Mouse (Mus musculus) ES-E14 (cell line): ENCODE results near the gene Mapk8ip1. TPM values are rescaled to one million over a fixed set of nuclear protein-coding genes. Genes with fewer than 3 reads are reported as not detected.

Experiments used
- DNase-seq: peaks from one replicate; pipeline ENCODE4 v3.0.0-alpha.2; 2013; ENCODE audit warnings: low read depth, low spot score
- H3K27ac ChIP-seq: 2 replicates; pipeline ENCODE4 v1.5.1; 2012; ENCODE audit warnings: low read depth, mild to moderate bottlenecking, low read length, moderate library complexity, mixed read lengths; ENCODE audit not compliant: poor library complexity, insufficient read depth, severe bottlenecking
- H3K36me3 ChIP-seq: 2 replicates; pipeline ENCODE4 v1.6.1; 2012; ENCODE audit warnings: mild to moderate bottlenecking, low read length, moderate library complexity, mixed read lengths; ENCODE audit not compliant: control insufficient read depth, poor library complexity, insufficient read depth, severe bottlenecking
- H3K4me1 ChIP-seq, 2 experiments: fragments of 150-350 bp in 1 of 2; sonication (generic) in 1 of 2; 2 replicates each; pipeline ENCODE4 v1.6.1; 2012; ENCODE audit warnings: low read length in 2 of 2, mild to moderate bottlenecking in 1 of 2, mixed read lengths in 1 of 2; ENCODE audit not compliant: control insufficient read depth in 2 of 2, insufficient read depth in 2 of 2, poor library complexity in 1 of 2
- H3K4me3 ChIP-seq, 2 experiments: fragments of 150-350 bp in 1 of 2; sonication (generic) in 1 of 2; 2 replicates each; pipeline ENCODE4 v1.5.1; 2012; ENCODE audit warnings: low read length in 2 of 2, low read depth in 1 of 2, mild to moderate bottlenecking in 1 of 2, mixed read lengths in 1 of 2; ENCODE audit not compliant: insufficient read depth in 1 of 2, poor library complexity in 1 of 2, severe bottlenecking in 1 of 2
- H3K9ac ChIP-seq: 2 replicates; pipeline ENCODE4 v1.6.1; 2012; ENCODE audit warnings: low read depth, mild to moderate bottlenecking, low read length, mixed read lengths; ENCODE audit not compliant: poor library complexity, insufficient read depth, severe bottlenecking
- H3K9me3 ChIP-seq: fragments of 150-350 bp; sonication (generic); 2 replicates; pipeline ENCODE4 v1.6.1; 2012; ENCODE audit warnings: low read depth, mild to moderate bottlenecking, low read length; ENCODE audit not compliant: control insufficient read depth, insufficient read depth
- CHD2 ChIP-seq: IDR thresholded peaks from 2 replicates; pipeline ENCODE4 v1.6.1; 2014; ENCODE audit warnings: mild to moderate bottlenecking, low read depth, low read length, inconsistent platforms
- HCFC1 ChIP-seq: IDR thresholded peaks from 2 replicates; pipeline ENCODE4 v1.6.1; 2012; ENCODE audit warnings: low read length, inconsistent platforms, borderline replicate concordance; ENCODE audit not compliant: insufficient read depth
- MAFK ChIP-seq: IDR thresholded peaks from 2 replicates; pipeline ENCODE4 v1.6.1; 2014; ENCODE audit warnings: mild to moderate bottlenecking, low read depth, low read length, inconsistent platforms; ENCODE audit not compliant: insufficient read depth
- ZC3H11A ChIP-seq: IDR thresholded peaks from 2 replicates; pipeline ENCODE4 v1.6.1; 2012; ENCODE audit warnings: low read depth, mild to moderate bottlenecking, inconsistent platforms, low read length, borderline replicate concordance
- ZNF384 ChIP-seq: IDR thresholded peaks from 2 replicates; pipeline ENCODE4 v1.6.1; 2012; ENCODE audit warnings: low read depth, low read length, inconsistent platforms
- in situ Hi-C, 2 experiments: fragments of 600-800 bp; cut with MboI; formaldehyde crosslinking; loops; one replicate each; pipeline ENCODE4 v1.15.1; 2025; ENCODE audit warnings: low sequenced_read_pairs in 2 of 2, inconsistent platforms in 1 of 2; ENCODE audit not compliant: unreplicated experiment in 2 of 2
- total RNA-seq: library from RNA; depleted of rRNA; stranded (reverse); fragments of 300-350 nt; gene quantifications from 2 replicates; pipeline ENCODE4 v1.2.3, GENCODE M21; 2012

Mapk8ip1 gene
- total RNA-seq, 1 experiment = 11.6 TPM

DNA sequence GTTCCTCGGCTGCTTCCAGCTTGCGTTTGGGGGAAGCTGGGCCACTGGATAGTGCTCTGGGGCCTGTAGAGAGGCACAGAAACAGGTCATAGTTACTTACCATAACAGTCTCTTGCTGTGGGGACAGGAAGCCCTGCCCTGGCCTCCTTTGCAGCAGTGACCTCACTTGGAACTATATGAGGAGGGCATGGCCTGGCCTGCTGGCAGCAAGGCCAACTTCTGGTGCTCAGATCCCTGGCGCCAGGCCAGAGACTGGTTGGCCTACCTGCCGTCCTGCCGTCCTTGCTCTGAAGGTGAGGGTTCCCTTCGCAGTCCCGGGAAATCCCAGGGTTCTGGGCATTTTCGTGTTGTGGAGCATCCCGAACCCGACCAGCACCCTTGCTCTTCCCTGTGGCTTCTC lies 10.6 kb upstream of the Mapk8ip1 start:
- H3K27ac ChIP-seq = no peak overlapping the region
- in situ Hi-C loops = no loop called here
- DNase-seq = no peak
- no peaks in the 10 kb centered on the region for H3K9me3 ChIP-seq
- no peaks in the 10 kb centered on the region for H3K4me1 ChIP-seq
- no peak overlapping the region for H3K4me3 ChIP-seq
- TF ChIP-seq ZC3H11A (no peak), CHD2 (no peak), ZNF384 (no peak), HCFC1 (no peak), MAFK (no peak)
- peaks cover 63% of the 10 kb centered on the region for H3K36me3 ChIP-seq
- H3K9ac ChIP-seq = no peak overlapping the region; the same call in 1 of the 2 replicates

GRCm38 (mm10) chr2:92408309-92409045 lies 7.4 kb upstream of the Mapk8ip1 start:
- H3K4me1 ChIP-seq = no peaks in the 10 kb centered on the region
- peaks cover 61% of the 10 kb centered on the region for H3K36me3 ChIP-seq
- no peak for DNase-seq
- in situ Hi-C loops = no loop called here
- no peaks in the 10 kb centered on the region for H3K9me3 ChIP-seq
- H3K9ac ChIP-seq = no peak overlapping the region
- TF ChIP-seq ZNF384 (no peak), HCFC1 (no peak), CHD2 (no peak), ZC3H11A (no peak), MAFK (no peak)
- H3K4me3 ChIP-seq = no peak overlapping the region
- no peak overlapping the region for H3K27ac ChIP-seq

DNA sequence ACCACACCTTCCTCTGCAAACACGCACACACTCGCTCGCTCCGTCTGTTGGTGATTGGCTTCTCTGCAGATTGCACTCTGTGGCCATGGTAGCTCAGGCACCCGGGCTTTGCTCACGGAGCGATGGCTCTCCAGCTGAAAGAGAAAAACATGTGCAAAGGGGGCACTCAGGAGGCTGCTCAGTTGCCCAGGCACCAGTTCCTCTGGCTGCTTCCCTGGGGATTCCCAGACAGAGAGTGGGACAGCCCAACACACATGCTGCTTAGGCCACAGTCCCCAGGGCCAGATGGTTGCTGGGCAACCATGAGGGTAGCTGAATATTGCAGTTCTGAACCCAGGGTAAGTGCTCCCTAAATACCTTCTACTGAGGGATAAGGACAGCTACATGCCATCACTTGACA lies 4.6 kb upstream of the Mapk8ip1 start:
- TF ChIP-seq ZNF384 = no peak
- no peak for TF ChIP-seq CHD2
- TF ChIP-seq HCFC1 = no peak
- TF ChIP-seq ZC3H11A = no peak
- no peak for TF ChIP-seq MAFK
- DNase-seq = no peak
- no peak overlapping the region for H3K27ac ChIP-seq
- in situ Hi-C loops = no loop called here
- peaks cover 37% of the 10 kb centered on the region for H3K36me3 ChIP-seq
- H3K4me1 ChIP-seq = peaks cover 0 to 3% of the 10 kb centered on the region in 2 experiments; a peak in 1 of 4 replicates
- H3K9me3 ChIP-seq = no peaks in the 10 kb centered on the region
- no peak overlapping the region for H3K4me3 ChIP-seq
- no peak overlapping the region for H3K9ac ChIP-seq

GRCm38 (mm10) chr2:92404737-92405136 lies 3.7 kb upstream of the Mapk8ip1 start:
- in situ Hi-C loops = no loop called here
- Histone ChIP-seq H3K4me3 (no peak overlapping the region), H3K9ac (no peak overlapping the region), H3K36me3 (peaks cover 27% of the 10 kb centered on the region), H3K9me3 (no peaks in the 10 kb centered on the region), H3K27ac (no peak overlapping the region), H3K4me1 (peaks cover 0 to 3% of the 10 kb centered on the region in 2 experiments; a peak in 1 of 4 replicates)
- no peak for TF ChIP-seq HCFC1
- TF ChIP-seq CHD2 = no peak
- no peak for TF ChIP-seq MAFK
- TF ChIP-seq ZC3H11A = no peak
- TF ChIP-seq ZNF384 = no peak
- DNase-seq = no peak
